Mouse (Mus musculus) ovary, adult 18-20 months (tissue): Measurements from ENCODE around the gene Atp1b4.
"Not testable (repeated sequence)": the region's sequence is repeated elsewhere in the genome, so short reads cannot be mapped to it uniquely, and the experiment has no call there.

Experiments
- DNase-seq: peaks from one replicate; pipeline ENCODE4 v3.0.0; 2022; ENCODE audit warnings: low spot score, mixed read lengths

The Atp1b4 gene

DNA sequence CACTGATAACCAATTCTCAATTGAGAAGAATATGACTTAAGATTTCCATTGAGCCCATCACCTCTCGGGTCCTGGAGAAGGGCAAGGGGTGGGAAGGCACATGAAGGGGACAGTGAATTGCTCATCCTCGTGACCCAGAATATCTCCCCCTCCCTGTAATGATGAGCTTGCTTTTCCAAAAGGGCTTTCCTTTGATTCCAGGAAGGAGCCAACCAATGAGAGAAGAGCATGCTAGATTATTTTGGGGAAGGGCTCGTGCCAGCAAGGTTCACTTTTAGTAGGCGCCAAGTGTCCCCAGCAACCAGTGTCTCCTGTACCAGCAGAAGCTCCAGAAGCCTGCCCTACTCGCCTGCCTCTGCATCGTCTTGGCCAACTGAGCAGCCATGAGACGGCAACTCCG is at the start of gene Atp1b4:
TSS of gene Atp1b4 (plus strand) at position 301 of the 400 bp plus-strand sequence.
- DNase-seq = no peak

GRCm38 (mm10) chrX:38308597-38308996 is 7.4 kb upstream of the Atp1b4 start:
- DNase-seq = no peak

- DNase-seq = no peak
Measured at GRCm38 (mm10) chrX:38311054-38311453, 4.9 kb upstream of the Atp1b4 start.

GRCm38 (mm10) chrX:38312910-38313625 is 2.9 kb upstream of the Atp1b4 start:
- no peak for DNase-seq

DNA sequence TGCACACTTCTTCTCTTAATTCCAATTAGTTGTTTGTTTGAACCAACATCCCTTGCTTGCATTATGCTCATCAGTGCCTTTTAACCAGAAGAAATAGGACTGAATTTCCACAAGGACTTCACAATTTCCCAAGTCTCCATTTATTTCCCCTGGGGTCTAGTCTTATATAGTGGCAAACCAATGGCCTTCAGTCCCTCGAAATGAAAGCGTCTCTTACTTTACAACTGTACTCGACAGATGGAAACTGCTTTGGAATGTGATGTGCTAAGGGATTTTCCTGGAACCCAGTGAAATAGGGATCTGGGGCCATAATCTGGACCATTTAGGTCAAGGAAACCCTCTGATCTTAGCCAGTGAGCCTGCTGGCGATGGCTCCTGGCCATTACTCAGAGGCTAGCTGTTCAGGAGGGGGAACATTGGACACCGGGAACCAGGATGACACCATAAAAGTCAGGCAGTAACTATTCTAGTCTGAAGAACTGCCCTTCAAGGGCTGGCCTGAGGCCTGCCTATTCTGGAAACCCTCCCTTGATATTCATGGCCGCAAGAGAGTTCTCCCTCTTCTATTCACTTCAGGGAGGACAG is 2.3 kb upstream of the Atp1b4 start:
- peak; percentile 25 for DNase-seq

DNA sequence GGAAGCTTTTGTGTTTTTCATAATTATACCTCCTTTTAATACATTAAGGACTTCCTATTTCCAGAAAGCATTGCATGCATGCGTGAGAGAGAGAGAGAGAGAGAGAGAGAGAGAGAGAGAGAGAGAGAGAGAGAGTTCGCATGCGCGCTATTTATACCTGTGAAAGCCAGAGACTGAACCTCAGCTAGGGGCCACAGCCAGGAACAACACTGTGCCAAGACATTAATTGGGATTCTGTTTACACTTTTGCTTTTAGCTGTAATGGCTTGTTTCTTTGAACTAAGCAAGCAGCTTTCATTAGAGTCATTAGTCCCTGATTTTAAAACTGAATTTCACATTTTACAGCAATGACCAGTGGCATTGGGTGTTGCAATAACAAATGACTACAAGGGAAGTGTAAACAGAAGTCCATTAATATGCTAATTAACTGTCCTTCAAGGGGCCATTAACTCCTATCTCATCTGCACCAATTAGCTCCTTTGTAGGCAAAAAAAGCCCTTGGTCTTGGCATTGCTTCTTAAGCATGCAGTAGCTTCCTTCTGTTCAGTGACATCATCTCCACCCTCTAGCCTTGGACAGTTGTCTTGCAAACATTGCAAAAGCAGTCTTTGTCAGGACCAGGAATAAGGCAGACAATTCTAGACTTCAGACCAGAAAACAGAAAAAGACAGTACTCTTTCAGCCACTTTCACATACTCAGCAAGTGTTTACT is 14.9 kb downstream of the Atp1b4 start:
- DNase-seq = no peak

- no peak for DNase-seq
Measured at GRCm38 (mm10) chrX:38334329-38335279, 18.6 kb downstream of the Atp1b4 start.

DNA sequence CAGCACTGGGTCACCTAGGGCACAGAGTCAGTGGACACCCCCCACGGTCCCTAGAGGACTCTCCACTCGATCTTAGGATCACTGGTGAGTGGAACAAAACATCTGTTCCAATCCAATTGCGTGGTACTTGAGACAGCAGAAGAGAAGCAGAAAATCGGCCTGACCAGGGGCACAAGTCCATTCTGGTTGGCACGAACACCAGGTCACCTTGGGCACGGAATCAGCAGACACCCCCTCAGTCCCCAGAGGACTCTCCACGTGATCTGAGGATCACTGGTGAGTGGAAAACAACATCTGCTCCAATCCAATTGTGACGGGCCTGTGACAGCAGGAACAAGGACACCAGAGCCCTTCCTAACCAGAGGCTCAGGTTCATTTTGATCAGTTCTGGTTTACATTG is 46.0 kb downstream of the Atp1b4 start:
- no peak for DNase-seq

GRCm38 (mm10) chrX:38364621-38365020 is 48.6 kb downstream of the Atp1b4 start:
- not testable (repeated sequence) for DNase-seq

DNA sequence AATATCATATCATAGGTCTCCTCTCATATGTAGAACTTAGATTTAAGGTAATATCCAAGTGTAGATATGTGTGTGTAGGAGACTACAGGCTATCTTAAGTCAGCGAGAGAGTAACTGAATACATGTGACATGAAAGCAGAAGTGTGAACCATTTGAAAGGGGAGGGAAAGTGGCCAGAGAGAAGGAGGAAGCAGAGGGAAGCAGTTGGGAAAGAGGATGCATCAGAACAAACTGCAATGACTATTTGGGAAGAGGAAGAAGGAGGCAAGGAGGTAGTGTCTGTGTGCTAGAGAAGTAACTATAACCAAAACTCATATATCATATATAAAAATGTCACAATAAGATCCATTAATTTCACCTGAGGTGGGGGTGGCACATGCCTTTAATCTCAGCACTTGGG is 57.2 kb downstream of the Atp1b4 start:
- not testable (repeated sequence) for DNase-seq
